Mouse (Mus musculus) brown adipose tissue, adult 24 weeks (tissue): ENCODE measurements around the gene Cyp2w1. TPM values are rescaled to one million over a fixed set of nuclear protein-coding genes. Genes with fewer than 3 reads are reported as not detected.

Experiments used
- H3K27ac ChIP-seq: fragments of 200-500 bp; replicated peaks from 2 replicates; pipeline ENCODE4 v1.5.1; 2012; ENCODE audit warnings: low read depth, mild to moderate bottlenecking, low read length
- H3K4me1 ChIP-seq: fragments of 200-500 bp; 2 replicates; pipeline ENCODE4 v1.6.1; 2012; ENCODE audit warnings: low read length, mixed read lengths; ENCODE audit not compliant: control insufficient read depth, insufficient read depth, insufficient read length
- H3K4me3 ChIP-seq: fragments of 200-500 bp; 2 replicates; pipeline ENCODE4 v1.5.1; 2012; ENCODE audit warnings: low read depth, mild to moderate bottlenecking, low read length, moderate library complexity; ENCODE audit not compliant: insufficient read depth
- polyA plus RNA-seq: library from polyadenylated mRNA; stranded (reverse); fragments of >200 nt; gene quantifications from 2 replicates; pipeline ENCODE4 v1.2.4, GENCODE M21; 2012; ENCODE audit not compliant: missing spikeins, insufficient read depth, insufficient read length

Cyp2w1 gene
- not detected in 2 replicates for polyA plus RNA-seq

DNA sequence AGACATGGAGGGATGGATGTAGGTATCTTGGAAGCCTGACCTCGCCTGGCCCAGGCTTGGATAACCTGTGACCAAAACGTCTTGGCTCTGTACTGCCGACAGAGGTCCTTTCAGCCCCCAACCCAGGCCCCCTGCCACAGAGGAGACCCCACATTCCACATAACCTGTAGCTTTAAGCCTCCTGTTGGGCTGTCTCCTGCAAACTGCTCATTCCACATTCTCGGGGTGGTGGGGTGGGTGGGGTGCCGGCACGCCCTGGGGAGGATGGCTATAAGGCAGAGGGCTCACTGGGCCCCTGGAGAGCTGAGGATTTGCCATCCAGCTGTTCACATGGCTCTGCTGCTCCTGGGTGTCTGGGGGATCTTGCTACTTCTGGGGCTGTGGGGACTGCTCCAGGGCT lies at the start of gene Cyp2w1:
Gene Cyp2w1, plus strand, starts transcription at position 301 of the 400 bp plus-strand sequence.
- H3K27ac ChIP-seq: no peak within 1 kb of the TSS

DNA sequence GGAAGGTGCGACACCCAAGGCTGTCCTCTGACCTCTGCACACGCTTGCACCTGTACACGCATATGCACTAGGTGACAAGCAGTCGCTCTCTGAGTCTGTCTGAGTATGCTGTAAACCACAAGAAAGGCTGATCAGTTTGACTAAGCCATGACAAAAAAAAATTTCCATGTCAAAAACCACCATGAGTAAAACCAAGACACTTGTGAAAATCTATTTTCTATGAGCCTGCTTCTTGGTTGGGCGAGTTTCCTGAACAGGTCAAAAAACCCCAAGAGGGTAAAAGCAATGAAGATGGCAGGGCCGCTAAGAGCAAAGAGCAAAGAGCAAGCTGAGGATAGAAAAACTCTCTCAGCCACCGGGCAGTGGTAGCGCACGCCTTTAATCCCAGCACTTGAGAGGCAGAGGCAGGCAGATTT lies 48.8 kb upstream of the Cyp2w1 start:
- Histone ChIP-seq H3K4me1 (no peaks in the 10 kb centered on the region), H3K4me3 (no peak overlapping the region), H3K27ac (no peak overlapping the region)

More for the DNA sequence above, at the start of gene Cyp2w1:
- H3K4me1 ChIP-seq: no peaks in the 10 kb centered on the region
- no peak within 1 kb of the TSS for H3K4me3 ChIP-seq

GRCm38 (mm10) chr5:139309946-139310345 lies 42.5 kb upstream of the Cyp2w1 start:
- Histone ChIP-seq H3K27ac (no peak overlapping the region), H3K4me3 (no peak overlapping the region), H3K4me1 (no peaks in the 10 kb centered on the region)

DNA sequence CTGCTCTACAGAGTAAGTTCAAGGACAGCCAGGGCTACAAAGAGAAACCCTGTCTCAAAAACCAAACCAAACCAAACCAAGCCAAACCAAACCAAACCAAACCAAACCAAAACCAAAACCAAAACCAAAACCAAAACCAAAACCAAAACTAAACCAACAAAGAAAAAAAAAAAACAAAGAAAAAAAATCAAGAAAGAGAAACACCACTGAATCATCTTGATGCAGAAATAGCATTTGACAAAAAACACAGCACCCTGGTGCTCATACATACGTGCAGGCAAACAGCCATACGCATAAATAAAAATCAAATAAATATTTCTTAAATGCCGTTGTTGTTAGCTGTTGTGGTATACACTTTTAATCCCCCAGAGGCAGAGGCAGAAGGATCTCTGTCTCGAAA lies 41.9 kb upstream of the Cyp2w1 start:
- no peak overlapping the region for H3K27ac ChIP-seq
- no peaks in the 10 kb centered on the region for H3K4me1 ChIP-seq
- no peak overlapping the region for H3K4me3 ChIP-seq

DNA sequence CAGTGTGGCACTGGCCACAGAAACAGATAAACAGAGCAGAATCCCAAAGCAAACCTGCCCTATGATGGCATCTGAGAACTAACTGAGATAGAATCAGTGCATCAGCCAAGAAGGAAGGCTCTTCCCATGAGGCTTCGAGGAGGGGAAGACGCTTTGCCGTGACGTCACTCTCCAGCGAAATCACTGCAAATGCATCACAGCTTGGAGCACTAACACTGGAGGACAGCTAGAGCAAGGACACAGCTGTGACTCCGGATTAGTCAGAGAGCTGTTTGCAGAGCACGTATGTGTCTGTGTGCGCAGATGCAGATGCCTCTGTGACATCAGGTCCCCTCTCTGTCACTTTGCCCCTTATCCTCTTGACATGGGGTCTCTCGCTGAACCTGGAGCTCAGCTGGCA lies 40.6 kb upstream of the Cyp2w1 start:
- Histone ChIP-seq H3K27ac (no peak overlapping the region), H3K4me1 (no peaks in the 10 kb centered on the region), H3K4me3 (no peak overlapping the region)

- Histone ChIP-seq H3K4me3 (no peak overlapping the region), H3K27ac (no peak overlapping the region), H3K4me1 (no peaks in the 10 kb centered on the region)
These were observed 38.9 kb upstream of the Cyp2w1 start for GRCm38 (mm10) chr5:139313536-139313935.

GRCm38 (mm10) chr5:139314941-139315642 lies 37.3 kb upstream of the Cyp2w1 start:
- no peaks in the 10 kb centered on the region; the same call in 1 of the 2 replicates for H3K4me1 ChIP-seq
- no peak overlapping the region for H3K27ac ChIP-seq
- no peak overlapping the region for H3K4me3 ChIP-seq

DNA sequence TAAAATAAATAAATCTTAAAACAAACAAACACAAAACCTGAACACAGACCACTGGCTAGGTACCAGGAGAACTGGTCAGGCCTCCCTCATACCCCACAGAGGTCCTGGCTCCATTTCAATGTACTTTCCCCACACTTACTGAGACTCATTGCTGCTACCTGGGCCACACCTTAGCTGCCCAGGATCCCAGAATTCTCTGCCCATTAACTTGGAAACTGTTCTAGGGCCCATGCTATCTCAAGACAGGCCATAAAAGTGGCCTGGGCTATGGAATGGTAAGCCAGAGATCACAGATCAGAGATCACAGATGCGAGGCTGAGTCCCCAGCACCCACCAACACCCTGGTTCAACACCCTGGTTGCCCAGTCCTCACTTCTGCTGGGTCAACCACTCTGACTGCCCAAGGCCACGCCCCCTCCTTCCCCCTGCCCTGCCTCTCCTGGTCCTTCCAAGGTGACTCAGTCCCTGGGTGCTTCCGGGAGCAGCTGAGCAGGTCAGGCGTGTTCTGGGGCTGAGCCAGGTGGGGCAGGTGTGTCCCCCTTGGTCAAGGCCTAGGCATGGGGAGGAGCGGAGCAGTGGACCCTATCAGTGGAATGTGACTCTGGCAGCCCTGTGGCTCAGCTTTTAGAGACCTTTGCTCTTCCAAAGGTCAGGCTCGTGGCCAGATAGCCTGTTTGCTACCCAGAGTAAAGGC lies 35.3 kb upstream of the Cyp2w1 start:
- no peak overlapping the region for H3K27ac ChIP-seq

DNA sequence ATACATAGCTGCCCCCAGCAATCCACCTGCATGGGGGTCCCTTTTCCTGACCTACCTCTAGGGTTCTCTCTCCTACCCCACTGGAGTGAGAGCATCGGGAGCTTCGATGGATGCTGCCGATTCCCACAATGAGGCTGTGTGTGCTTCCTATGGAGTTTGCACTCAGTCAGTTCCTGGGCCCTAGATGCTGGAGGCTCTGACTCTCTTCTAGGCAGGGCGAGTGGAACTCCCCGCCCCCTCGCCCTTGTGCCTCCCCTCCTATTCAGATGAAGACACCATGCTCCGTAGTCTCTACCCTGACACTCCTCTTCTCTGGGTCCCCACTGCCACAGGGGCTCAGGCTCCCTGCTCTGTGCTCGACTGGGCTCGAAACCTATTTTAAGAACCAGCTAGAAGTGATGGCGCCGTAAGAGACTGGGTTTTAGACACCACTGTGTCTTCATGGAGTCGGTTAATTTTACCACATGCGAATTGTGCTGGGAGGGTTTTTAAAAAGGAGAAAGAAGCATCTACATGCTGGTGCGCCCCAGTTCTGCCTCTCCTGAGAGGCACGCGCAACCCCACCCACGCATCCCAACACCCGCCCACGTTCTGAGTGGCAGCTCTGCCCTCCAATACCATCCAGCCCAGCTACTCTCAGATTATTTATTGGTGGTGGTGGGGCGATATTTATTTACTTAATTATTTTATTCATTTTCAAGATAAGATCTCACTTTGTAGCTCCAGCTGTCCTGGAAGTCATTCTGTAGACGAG lies 34.5 kb upstream of the Cyp2w1 start:
- H3K4me3 ChIP-seq: no peak overlapping the region
- H3K4me1 ChIP-seq: no peaks in the 10 kb centered on the region; the same call in 1 of the 2 replicates
- no peak overlapping the region for H3K27ac ChIP-seq

More for the DNA sequence above, 35.3 kb upstream of the Cyp2w1 start:
- no peaks in the 10 kb centered on the region; the same call in 1 of the 2 replicates for H3K4me1 ChIP-seq
- no peak overlapping the region for H3K4me3 ChIP-seq

- no peak overlapping the region for H3K4me3 ChIP-seq
- no peaks in the 10 kb centered on the region; the same call in 1 of the 2 replicates for H3K4me1 ChIP-seq
- H3K27ac ChIP-seq: no peak overlapping the region
These were observed 32.0 kb upstream of the Cyp2w1 start for GRCm38 (mm10) chr5:139320424-139320823.

DNA sequence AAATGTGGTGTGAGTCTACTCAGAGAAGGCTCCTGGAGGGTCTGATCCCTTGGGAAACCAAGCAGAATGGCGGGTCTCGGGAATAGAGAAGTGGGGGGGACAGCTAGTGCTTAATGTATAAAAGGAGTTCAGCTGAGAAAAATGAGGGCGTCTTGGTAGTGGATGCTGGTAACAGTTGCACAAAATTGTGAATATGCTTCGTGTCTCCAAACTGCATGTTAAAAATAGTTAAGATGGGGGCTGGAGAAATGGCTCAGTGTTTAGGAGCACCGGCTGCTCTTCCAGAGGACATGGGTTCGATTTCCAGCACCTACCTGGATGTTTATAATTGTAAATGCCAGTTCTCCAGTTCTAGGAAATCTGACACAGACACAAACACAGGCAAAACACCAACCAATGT lies 31.1 kb upstream of the Cyp2w1 start:
- Histone ChIP-seq H3K4me1 (peaks cover 3% of the 10 kb centered on the region), H3K4me3 (no peak overlapping the region), H3K27ac (no peak overlapping the region)

- Histone ChIP-seq H3K27ac (no peak overlapping the region), H3K4me3 (no peak overlapping the region), H3K4me1 (peaks cover 3% of the 10 kb centered on the region)
These were observed 29.0 kb upstream of the Cyp2w1 start for GRCm38 (mm10) chr5:139323260-139323924.

GRCm38 (mm10) chr5:139324045-139324491 lies 28.3 kb upstream of the Cyp2w1 start:
- no peak overlapping the region for H3K27ac ChIP-seq
- peaks cover 3% of the 10 kb centered on the region for H3K4me1 ChIP-seq
- H3K4me3 ChIP-seq: peak overlapping the region; percentile 64; the same call in 1 of the 2 replicates

DNA sequence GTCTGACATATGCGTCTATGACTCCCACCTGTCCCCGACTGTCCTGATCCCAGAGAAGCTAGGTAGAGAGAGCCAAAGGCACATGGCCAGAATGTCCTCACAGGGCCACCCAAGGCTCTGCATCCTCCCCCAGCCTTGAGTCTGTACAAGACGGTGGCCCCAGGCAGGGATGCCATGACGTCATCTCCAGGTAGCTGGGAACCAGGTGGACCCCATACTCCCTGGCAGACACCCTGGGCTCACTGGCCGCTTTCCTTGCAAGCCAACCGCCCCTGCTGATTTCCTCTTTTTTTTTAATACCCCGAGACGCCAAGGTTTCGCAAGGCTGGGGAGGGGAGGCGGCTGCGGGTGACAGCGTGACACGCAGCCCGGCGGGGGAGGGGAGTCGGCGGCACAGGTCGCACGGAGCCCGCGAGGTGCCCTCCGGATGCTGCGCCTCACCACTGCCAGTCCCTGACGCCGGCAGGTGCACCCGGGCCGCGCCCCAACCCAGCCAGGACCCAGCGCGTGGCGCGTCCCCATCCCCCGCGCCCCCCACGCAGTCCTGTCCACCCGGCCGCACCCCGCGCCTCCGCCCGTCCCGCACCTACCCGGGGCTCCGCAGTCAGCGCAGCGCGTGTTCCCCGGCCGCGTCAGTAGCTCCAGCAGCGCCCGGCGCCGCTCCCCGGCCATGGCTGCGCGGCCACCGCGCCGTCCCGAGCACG lies 27.6 kb upstream of the Cyp2w1 start:
- peaks cover 3% of the 10 kb centered on the region for H3K4me1 ChIP-seq
- no peak overlapping the region for H3K27ac ChIP-seq
- peak overlapping the region; percentile 64 for H3K4me3 ChIP-seq
